Mouse (Mus musculus): ENCODE results near the gene Ddx55. TPM values are rescaled to one million over a fixed set of nuclear protein-coding genes. Genes with fewer than 3 reads are reported as not detected.

The Ddx55 gene
- polyA plus RNA-seq, 1 experiment from 2014 or later = 7.5 TPM

- Histone ChIP-seq H3K9me3 (replicated peaks; ENCODE audit: low read length) (no peaks in the 10 kb centered on the region), H3K27me3 (ENCODE audit: insufficient read depth, low read length) (no peaks in the 10 kb centered on the region), H3K4me3 (replicated peaks; ENCODE audit: low read depth, low read length) (no peak overlapping the region), H3K9ac (ENCODE audit: low read depth, low read length) (no peak overlapping the region), H3K4me2 (ENCODE audit: low read length) (no peak overlapping the region), H3K36me3 (ENCODE audit: insufficient read depth, low read length) (peaks cover 17% of the 10 kb centered on the region; the same call in 1 of the 2 replicates), H3K4me1 (replicated peaks; ENCODE audit: insufficient read depth, low read length) (no peaks in the 10 kb centered on the region; the same call in 1 of the 2 replicates), H3K27ac (no peak overlapping the region)
- no peak for ATAC-seq (replicated peaks; ENCODE audit: low FRiP score, low read depth)
- DNase-seq (ENCODE audit: low spot score) = no peak
- 88% methylated on average over 10 of the region's 10 CpGs for WGBS
- no peak for TF ChIP-seq CTCF (IDR thresholded peaks at IDR 0.05; ENCODE audit: low read depth)
Measured at GRCm38 (mm10) chr5:124510536-124511050, 42.1 kb upstream of the Ddx55 start.

GRCm38 (mm10) chr5:124515789-124516188 lies 36.9 kb upstream of the Ddx55 start:
- H3K4me1 ChIP-seq (replicated peaks; ENCODE audit: insufficient read depth, low read length) = no peaks in the 10 kb centered on the region
- no peak overlapping the region for H3K4me3 ChIP-seq (replicated peaks; ENCODE audit: low read depth, low read length)
- DNase-seq (ENCODE audit: low spot score) (no peak), ATAC-seq (replicated peaks; ENCODE audit: low FRiP score, low read depth) (no peak)
- H3K36me3 ChIP-seq (ENCODE audit: insufficient read depth, low read length) = peaks cover 27% of the 10 kb centered on the region
- 85% methylated on average over 5 of the region's 5 CpGs for WGBS
- no peak overlapping the region for H3K27ac ChIP-seq
- no peak for TF ChIP-seq CTCF (IDR thresholded peaks at IDR 0.05; ENCODE audit: low read depth)
- no peak overlapping the region for H3K9ac ChIP-seq (ENCODE audit: low read depth, low read length)
- no peak overlapping the region for H3K4me2 ChIP-seq (ENCODE audit: low read length)
- H3K27me3 ChIP-seq (ENCODE audit: insufficient read depth, low read length) = no peaks in the 10 kb centered on the region
- H3K9me3 ChIP-seq (replicated peaks; ENCODE audit: low read length) = no peaks in the 10 kb centered on the region

- TF ChIP-seq CTCF (IDR thresholded peaks at IDR 0.05; ENCODE audit: low read depth) = no peak
- no peak for ATAC-seq (replicated peaks; ENCODE audit: low FRiP score, low read depth)
Measured at GRCm38 (mm10) chr5:124518648-124519047, 34.0 kb upstream of the Ddx55 start.

GRCm38 (mm10) chr5:124521588-124521987 lies 31.1 kb upstream of the Ddx55 start:
- Histone ChIP-seq H3K9me3 (replicated peaks; ENCODE audit: low read length) (no peaks in the 10 kb centered on the region), H3K4me3 (replicated peaks; ENCODE audit: low read depth, low read length) (no peak overlapping the region), H3K27ac (no peak overlapping the region), H3K27me3 (ENCODE audit: insufficient read depth, low read length) (no peaks in the 10 kb centered on the region), H3K36me3 (ENCODE audit: insufficient read depth, low read length) (peaks cover 13% of the 10 kb centered on the region), H3K4me1 (replicated peaks; ENCODE audit: insufficient read depth, low read length) (no peaks in the 10 kb centered on the region), H3K4me2 (ENCODE audit: low read length) (no peak overlapping the region), H3K9ac (ENCODE audit: low read depth, low read length) (no peak overlapping the region)
- no peak for ATAC-seq (replicated peaks; ENCODE audit: low FRiP score, low read depth)
- no peak for TF ChIP-seq CTCF (IDR thresholded peaks at IDR 0.05; ENCODE audit: low read depth)
- no peak for DNase-seq (ENCODE audit: low spot score)
- WGBS = 61% methylated on average over 4 of the region's 4 CpGs

More at GRCm38 (mm10) chr5:124518648-124519047, 34.0 kb upstream of the Ddx55 start:
- 89% methylated on average over 10 of the region's 10 CpGs for WGBS
- no peak overlapping the region for H3K9ac ChIP-seq (ENCODE audit: low read depth, low read length)
- H3K4me2 ChIP-seq (ENCODE audit: low read length) = no peak overlapping the region
- no peaks in the 10 kb centered on the region for H3K9me3 ChIP-seq (replicated peaks; ENCODE audit: low read length)
- no peak overlapping the region for H3K4me3 ChIP-seq (replicated peaks; ENCODE audit: low read depth, low read length)
- no peak overlapping the region for H3K27ac ChIP-seq
- no peaks in the 10 kb centered on the region for H3K27me3 ChIP-seq (ENCODE audit: insufficient read depth, low read length)
- H3K4me1 ChIP-seq (replicated peaks; ENCODE audit: insufficient read depth, low read length) = no peaks in the 10 kb centered on the region
- no peak for DNase-seq (ENCODE audit: low spot score)
- peaks cover 23% of the 10 kb centered on the region for H3K36me3 ChIP-seq (ENCODE audit: insufficient read depth, low read length)

GRCm38 (mm10) chr5:124523032-124523431 lies 29.6 kb upstream of the Ddx55 start:
- H3K4me3 ChIP-seq (replicated peaks; ENCODE audit: low read depth, low read length) = no peak overlapping the region
- H3K27me3 ChIP-seq (ENCODE audit: insufficient read depth, low read length) = no peaks in the 10 kb centered on the region
- no peaks in the 10 kb centered on the region for H3K4me1 ChIP-seq (replicated peaks; ENCODE audit: insufficient read depth, low read length)
- DNase-seq (ENCODE audit: low spot score) (no peak), ATAC-seq (replicated peaks; ENCODE audit: low FRiP score, low read depth) (no peak)
- H3K36me3 ChIP-seq (ENCODE audit: insufficient read depth, low read length) = peaks cover 13% of the 10 kb centered on the region; the same call in 1 of the 2 replicates
- no peak overlapping the region for H3K27ac ChIP-seq
- no peak overlapping the region for H3K9ac ChIP-seq (ENCODE audit: low read depth, low read length)
- WGBS = 97% methylated on average over 8 of the region's 8 CpGs
- TF ChIP-seq CTCF (IDR thresholded peaks at IDR 0.05; ENCODE audit: low read depth) = peak; percentile 42
- no peak overlapping the region for H3K4me2 ChIP-seq (ENCODE audit: low read length)
- H3K9me3 ChIP-seq (replicated peaks; ENCODE audit: low read length) = no peaks in the 10 kb centered on the region

GRCm38 (mm10) chr5:124524943-124525342 lies 27.7 kb upstream of the Ddx55 start:
- TF ChIP-seq CTCF (IDR thresholded peaks at IDR 0.05; ENCODE audit: low read depth) = no peak
- DNase-seq (ENCODE audit: low spot score) = no peak

GRCm38 (mm10) chr5:124528351-124528750 lies 24.3 kb upstream of the Ddx55 start:
- peak overlapping the region; percentile 90 for H3K27ac ChIP-seq
- H3K9ac ChIP-seq (ENCODE audit: low read depth, low read length) = peak overlapping the region; percentile 54; the same call in 1 of the 2 replicates
- no peaks in the 10 kb centered on the region for H3K27me3 ChIP-seq (ENCODE audit: insufficient read depth, low read length)
- H3K4me2 ChIP-seq (ENCODE audit: low read length) = peak overlapping the region; percentile 61
- ATAC-seq (replicated peaks; ENCODE audit: low FRiP score, low read depth) (no peak), DNase-seq (ENCODE audit: low spot score) (no peak)
- H3K9me3 ChIP-seq (replicated peaks; ENCODE audit: low read length) = no peaks in the 10 kb centered on the region
- peak overlapping the region; percentile 79; the same call in 1 of the 2 replicates for H3K4me3 ChIP-seq (replicated peaks; ENCODE audit: low read depth, low read length)
- peaks cover 28% of the 10 kb centered on the region for H3K4me1 ChIP-seq (replicated peaks; ENCODE audit: insufficient read depth, low read length)
- H3K36me3 ChIP-seq (ENCODE audit: insufficient read depth, low read length) = no peaks in the 10 kb centered on the region
- WGBS = 52% methylated on average over 4 of the region's 4 CpGs
- TF ChIP-seq CTCF (IDR thresholded peaks at IDR 0.05; ENCODE audit: low read depth) = no peak

More at GRCm38 (mm10) chr5:124524943-124525342, 27.7 kb upstream of the Ddx55 start:
- H3K27me3 ChIP-seq (ENCODE audit: insufficient read depth, low read length) = no peaks in the 10 kb centered on the region
- no peak overlapping the region for H3K27ac ChIP-seq
- H3K9ac ChIP-seq (ENCODE audit: low read depth, low read length) = no peak overlapping the region
- 83% methylated on average over 5 of the region's 5 CpGs for WGBS
- H3K9me3 ChIP-seq (replicated peaks; ENCODE audit: low read length) = no peaks in the 10 kb centered on the region
- peaks cover 19% of the 10 kb centered on the region for H3K4me1 ChIP-seq (replicated peaks; ENCODE audit: insufficient read depth, low read length)
- no peak for ATAC-seq (replicated peaks; ENCODE audit: low FRiP score, low read depth)
- peaks cover 4% of the 10 kb centered on the region; the same call in 1 of the 2 replicates for H3K36me3 ChIP-seq (ENCODE audit: insufficient read depth, low read length)
- no peak overlapping the region for H3K4me2 ChIP-seq (ENCODE audit: low read length)
- no peak overlapping the region for H3K4me3 ChIP-seq (replicated peaks; ENCODE audit: low read depth, low read length)

Data from kidney, postnatal 0 days (tissue).